Mouse (Mus musculus): ENCODE measurements around the gene Esp36. TPM values are rescaled to one million over a fixed set of nuclear protein-coding genes. Genes with fewer than 3 reads are reported as not detected.
"Not testable (repeated sequence)": the region's sequence is repeated elsewhere in the genome, so short reads cannot be mapped to it uniquely, and the experiment has no call there.

Gene Esp36
- total RNA-seq (2014; rRNA removed; ENCODE audit: low replicate concordance): not detected in 2 replicates
- polyA plus RNA-seq (2015; fragmentation: Nextera tagmentation; extraction: Ambion mirVana): not detected in 2 replicates

DNA sequence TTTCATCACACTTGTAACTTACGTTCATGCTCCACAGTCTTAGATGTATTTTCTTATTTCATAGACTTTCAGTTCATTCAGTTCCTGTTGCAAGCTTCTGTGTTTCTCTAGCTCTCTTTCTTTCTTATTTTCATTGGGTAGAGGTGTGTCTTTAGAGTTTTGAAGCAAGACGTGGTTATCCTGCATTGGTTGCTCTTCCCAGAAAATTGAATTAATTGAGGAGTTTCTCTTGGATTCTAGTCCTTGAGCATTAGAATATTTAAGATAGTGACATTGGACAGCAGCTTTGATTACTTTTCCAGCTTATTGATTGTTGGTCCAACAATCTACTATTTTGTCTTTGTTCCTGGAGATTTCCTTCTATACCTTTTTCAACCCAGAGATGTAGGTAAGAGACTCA lies at the start of gene Esp36:
Gene Esp36 (minus strand): TSS at position 101 of the 400 bp plus-strand sequence.
- H3K9me3 ChIP-seq (replicated peaks; ENCODE audit: control insufficient read depth, low read length): 0 out of 2 replicates have a peak, but pooled peaks cover 4% of the 10 kb centered on the region

DNA sequence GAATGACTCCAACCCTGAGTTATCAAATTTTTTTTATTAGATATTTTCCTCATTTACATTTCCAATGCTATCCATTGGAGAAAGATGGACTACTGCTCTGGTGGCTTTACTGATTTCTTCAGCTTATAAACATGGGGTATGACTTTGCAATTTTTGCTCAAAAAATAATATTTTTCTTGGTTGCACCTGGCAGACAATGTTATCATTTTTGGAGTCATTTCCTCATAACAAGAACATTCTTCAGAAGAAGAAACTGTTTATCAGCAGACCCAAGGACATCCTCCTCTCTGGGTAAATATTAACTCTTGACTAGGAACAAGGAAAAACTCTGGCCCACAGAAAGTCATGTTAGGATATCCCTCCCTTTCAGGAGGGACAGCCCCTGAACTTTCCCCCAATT lies 36.2 kb upstream of the Esp36 start:
- H3K9ac ChIP-seq (replicated peaks; ENCODE audit: low read depth, low read length); H3K27ac ChIP-seq (ENCODE audit: low read depth); H3K27me3 ChIP-seq (ENCODE audit: control insufficient read depth, insufficient read depth, low read length); H3K4me3 ChIP-seq (ENCODE audit: low read depth, low read length); H3K4me2 ChIP-seq (ENCODE audit: low read depth, low read length); ATAC-seq (ENCODE audit: insufficient read depth, low read depth); DNase-seq (ENCODE audit: low spot score); H3K4me1 ChIP-seq (ENCODE audit: control insufficient read depth, insufficient read depth); H3K36me3 ChIP-seq (replicated peaks; ENCODE audit: control insufficient read depth, insufficient read depth, low read length): not testable (repeated sequence)
- H3K9me3 ChIP-seq (replicated peaks; ENCODE audit: control insufficient read depth, low read length): 0 out of 2 replicates have a peak, but pooled peaks cover 12% of the 10 kb centered on the region

More for the DNA sequence above, at the start of gene Esp36:
- no peak within 1 kb of the TSS for H3K4me2 ChIP-seq (ENCODE audit: low read depth, low read length)
- DNase-seq (ENCODE audit: low spot score) (no peak), ATAC-seq (ENCODE audit: insufficient read depth, low read depth) (no peak)
- no peak within 1 kb of the TSS for H3K27ac ChIP-seq (ENCODE audit: low read depth)
- no peaks in the 10 kb centered on the region for H3K27me3 ChIP-seq (ENCODE audit: control insufficient read depth, insufficient read depth, low read length)
- TF ChIP-seq EP300 (IDR thresholded peaks at IDR 0.05; ENCODE audit: low read depth) (no peak), CTCF (IDR thresholded peaks at IDR 0.05; ENCODE audit: low read depth) (no peak)
- WGBS: 70% methylated on average over 2 of the region's 2 CpGs
- no peaks in the 10 kb centered on the region for H3K4me1 ChIP-seq (ENCODE audit: control insufficient read depth, insufficient read depth)
- no peak within 1 kb of the TSS for H3K9ac ChIP-seq (replicated peaks; ENCODE audit: low read depth, low read length)
- H3K4me3 ChIP-seq (ENCODE audit: low read depth, low read length): no peak within 1 kb of the TSS
- H3K36me3 ChIP-seq (replicated peaks; ENCODE audit: control insufficient read depth, insufficient read depth, low read length): no peaks in the 10 kb centered on the region

DNA sequence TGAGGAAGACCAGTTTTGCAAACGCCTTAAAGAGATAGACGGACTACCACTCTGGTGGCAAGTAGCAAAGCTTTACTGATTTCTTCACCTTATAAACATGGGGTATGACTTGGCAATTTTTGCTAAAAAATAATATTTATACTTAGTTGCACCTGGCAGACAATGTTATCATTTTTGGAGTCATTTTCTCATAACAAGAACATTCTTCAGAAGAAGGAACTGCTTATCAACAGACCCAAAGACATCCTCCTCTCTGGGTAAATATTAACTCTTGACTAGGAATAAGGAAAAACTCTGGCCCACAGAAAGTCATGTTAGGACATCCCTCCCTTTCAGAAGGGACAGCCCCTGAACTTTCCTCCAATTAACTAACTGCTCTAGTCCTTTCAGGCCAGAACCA lies 30.7 kb upstream of the Esp36 start:
- ATAC-seq (ENCODE audit: insufficient read depth, low read depth) (no peak), DNase-seq (ENCODE audit: low spot score) (no peak)
- H3K36me3 ChIP-seq (replicated peaks; ENCODE audit: control insufficient read depth, insufficient read depth, low read length): no peaks in the 10 kb centered on the region
- no peak overlapping the region for H3K4me2 ChIP-seq (ENCODE audit: low read depth, low read length)
- H3K4me1 ChIP-seq (ENCODE audit: control insufficient read depth, insufficient read depth): no peaks in the 10 kb centered on the region
- TF ChIP-seq CTCF (IDR thresholded peaks at IDR 0.05; ENCODE audit: low read depth) (no peak), EP300 (IDR thresholded peaks at IDR 0.05; ENCODE audit: low read depth) (no peak)
- H3K9me3 ChIP-seq (replicated peaks; ENCODE audit: control insufficient read depth, low read length): 0 out of 2 replicates have a peak, but pooled peaks cover 3% of the 10 kb centered on the region
- 72% methylated on average over 2 of the region's 2 CpGs for WGBS
- H3K4me3 ChIP-seq (ENCODE audit: low read depth, low read length): no peak overlapping the region
- no peak overlapping the region for H3K27ac ChIP-seq (ENCODE audit: low read depth)
- no peaks in the 10 kb centered on the region for H3K27me3 ChIP-seq (ENCODE audit: control insufficient read depth, insufficient read depth, low read length)
- no peak overlapping the region for H3K9ac ChIP-seq (replicated peaks; ENCODE audit: low read depth, low read length)

DNA sequence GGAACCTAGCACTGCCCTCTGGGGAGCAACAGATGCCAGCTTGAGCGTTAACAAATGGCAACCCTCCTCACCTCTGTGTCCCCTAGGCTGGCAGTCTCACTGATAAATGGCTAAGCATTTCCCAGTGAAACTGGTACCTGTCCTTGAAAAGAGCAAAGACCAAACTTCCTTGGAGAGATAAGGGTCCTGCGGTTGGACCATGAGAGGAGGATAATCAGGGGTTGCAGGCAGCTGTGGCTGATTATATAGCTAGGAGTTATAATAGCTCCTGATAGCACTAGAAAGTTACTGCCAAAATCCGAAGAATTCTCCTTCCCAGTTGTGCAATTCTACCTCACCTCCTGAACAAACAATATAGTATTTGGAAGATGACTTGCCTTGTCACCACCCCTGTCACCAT lies 13.8 kb downstream of the Esp36 start:
- Histone ChIP-seq H3K27me3 (ENCODE audit: control insufficient read depth, insufficient read depth, low read length) (no peaks in the 10 kb centered on the region), H3K36me3 (replicated peaks; ENCODE audit: control insufficient read depth, insufficient read depth, low read length) (no peaks in the 10 kb centered on the region), H3K9ac (replicated peaks; ENCODE audit: low read depth, low read length) (no peak overlapping the region), H3K27ac (ENCODE audit: low read depth) (no peak overlapping the region), H3K4me3 (ENCODE audit: low read depth, low read length) (no peak overlapping the region), H3K9me3 (replicated peaks; ENCODE audit: control insufficient read depth, low read length) (peaks cover 8% of the 10 kb centered on the region), H3K4me1 (ENCODE audit: control insufficient read depth, insufficient read depth) (no peaks in the 10 kb centered on the region), H3K4me2 (ENCODE audit: low read depth, low read length) (no peak overlapping the region)
- 41% methylated on average over 3 of the region's 3 CpGs for WGBS
- ATAC-seq (ENCODE audit: insufficient read depth, low read depth): no peak
- TF ChIP-seq CTCF (IDR thresholded peaks at IDR 0.05; ENCODE audit: low read depth) (no peak), EP300 (IDR thresholded peaks at IDR 0.05; ENCODE audit: low read depth) (no peak)
- DNase-seq (ENCODE audit: low spot score): no peak

DNA sequence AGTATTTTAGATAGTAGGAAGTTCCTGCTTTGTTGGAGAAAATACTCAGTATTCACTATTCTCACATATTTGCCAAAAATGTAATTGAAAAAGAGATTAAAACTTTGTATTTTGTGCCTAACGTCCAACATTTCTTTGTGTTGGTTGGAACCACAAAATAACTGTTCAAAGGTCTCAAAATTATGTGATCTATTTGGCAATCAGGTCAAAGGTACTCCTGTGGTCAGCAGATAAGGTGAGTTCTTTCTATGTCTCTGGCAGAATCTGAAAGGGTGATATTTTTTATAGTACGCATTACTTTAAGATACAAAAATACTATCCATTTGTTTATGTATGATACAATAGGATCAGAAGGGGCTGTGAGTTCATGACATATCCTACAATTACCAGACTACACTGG lies 28.2 kb downstream of the Esp36 start:
- no peak overlapping the region for H3K4me2 ChIP-seq (ENCODE audit: low read depth, low read length)
- ATAC-seq (ENCODE audit: insufficient read depth, low read depth) (no peak), DNase-seq (ENCODE audit: low spot score) (no peak)
- H3K36me3 ChIP-seq (replicated peaks; ENCODE audit: control insufficient read depth, insufficient read depth, low read length): no peaks in the 10 kb centered on the region
- TF ChIP-seq EP300 (IDR thresholded peaks at IDR 0.05; ENCODE audit: low read depth) (no peak), CTCF (IDR thresholded peaks at IDR 0.05; ENCODE audit: low read depth) (no peak)
- no peaks in the 10 kb centered on the region for H3K4me1 ChIP-seq (ENCODE audit: control insufficient read depth, insufficient read depth)
- WGBS: 62% methylated on average over 2 of the region's 2 CpGs
- no peak overlapping the region for H3K9ac ChIP-seq (replicated peaks; ENCODE audit: low read depth, low read length)
- no peak overlapping the region for H3K27ac ChIP-seq (ENCODE audit: low read depth)
- H3K9me3 ChIP-seq (replicated peaks; ENCODE audit: control insufficient read depth, low read length): peaks cover 9% of the 10 kb centered on the region; the same call in 1 of the 2 replicates
- no peaks in the 10 kb centered on the region for H3K27me3 ChIP-seq (ENCODE audit: control insufficient read depth, insufficient read depth, low read length)
- H3K4me3 ChIP-seq (ENCODE audit: low read depth, low read length): no peak overlapping the region

Other genes with a start within 250 kb of the Esp36 start
- not detected in 2 replicates for gene Olfr134, start 248.8 kb downstream of the Esp36 start, total RNA-seq (2014; rRNA removed; ENCODE audit: low replicate concordance)
- not detected in 2 replicates for gene Olfr134, start 248.8 kb downstream of the Esp36 start, polyA plus RNA-seq (2015; fragmentation: Nextera tagmentation; extraction: Ambion mirVana)
- not detected in 2 replicates for gene Olfr135, start 215.8 kb downstream of the Esp36 start, total RNA-seq (2014; rRNA removed; ENCODE audit: low replicate concordance)
- not detected in 2 replicates for gene Olfr135, start 215.8 kb downstream of the Esp36 start, polyA plus RNA-seq (2015; fragmentation: Nextera tagmentation; extraction: Ambion mirVana)
- not detected in 2 replicates for gene Olfr138, start 159.2 kb downstream of the Esp36 start, total RNA-seq (2014; rRNA removed; ENCODE audit: low replicate concordance)
- not detected in 2 replicates for gene Olfr138, start 159.2 kb downstream of the Esp36 start, polyA plus RNA-seq (2015; fragmentation: Nextera tagmentation; extraction: Ambion mirVana)
- not detected in 2 replicates for gene Olfr137, start 112.6 kb downstream of the Esp36 start, total RNA-seq (2014; rRNA removed; ENCODE audit: low replicate concordance)
- not detected in 2 replicates for gene Olfr137, start 112.6 kb downstream of the Esp36 start, polyA plus RNA-seq (2015; fragmentation: Nextera tagmentation; extraction: Ambion mirVana)
- not detected in 2 replicates for gene Olfr136, start 90.4 kb downstream of the Esp36 start, total RNA-seq (2014; rRNA removed; ENCODE audit: low replicate concordance)
- gene Olfr136, start 90.4 kb downstream of the Esp36 start, polyA plus RNA-seq (2015; fragmentation: Nextera tagmentation; extraction: Ambion mirVana): not detected in 2 replicates
- not detected in 2 replicates for gene Esp34, start 134.0 kb upstream of the Esp36 start, total RNA-seq (2014; rRNA removed; ENCODE audit: low replicate concordance)
- not detected in 2 replicates for gene Esp34, start 134.0 kb upstream of the Esp36 start, polyA plus RNA-seq (2015; fragmentation: Nextera tagmentation; extraction: Ambion mirVana)
- gene Esp31, start 219.3 kb upstream of the Esp36 start, total RNA-seq (2014; rRNA removed; ENCODE audit: low replicate concordance): not detected in 2 replicates
- gene Esp31, start 219.3 kb upstream of the Esp36 start, polyA plus RNA-seq (2015; fragmentation: Nextera tagmentation; extraction: Ambion mirVana): not detected in 2 replicates